Mouse (Mus musculus) liver (tissue): Measurements from ENCODE around the gene Krtap19-4.

Experiments used
- DNase-seq: peaks from one replicate; pipeline ENCODE4 v3.0.0-alpha.2; 2020; ENCODE audit warnings: mixed read lengths

Gene Krtap19-4

GRCm38 (mm10) chr16:88884989-88885388 lies at the start of gene Krtap19-4:
TSS of gene Krtap19-4 (minus strand) at chr16:88885089.
- no peak for DNase-seq

GRCm38 (mm10) chr16:88932165-88932564 lies 47.3 kb upstream of the Krtap19-4 start, which contains the start of gene Krtap19-9b:
TSS of gene Krtap19-9b (minus strand) at chr16:88932265.
- DNase-seq, result no peak

- DNase-seq, result no peak
Measured at GRCm38 (mm10) chr16:88896357-88896756, 11.5 kb upstream of the Krtap19-4 start, which contains the start of gene Krtap19-5. TSS of gene Krtap19-5 (minus strand) at chr16:88896457.

GRCm38 (mm10) chr16:88886870-88887269 lies 2.0 kb upstream of the Krtap19-4 start:
- no peak for DNase-seq

- no peak for DNase-seq
Measured at GRCm38 (mm10) chr16:88877938-88878337, 7.0 kb downstream of the Krtap19-4 start, which contains the start of gene Krtap19-3. TSS of gene Krtap19-3 (minus strand) at chr16:88878038.

- no peak for DNase-seq
Measured at GRCm38 (mm10) chr16:88874169-88874568, 10.7 kb downstream of the Krtap19-4 start, which contains the start of gene Krtap19-2. TSS of gene Krtap19-2 (minus strand) at chr16:88874269.

- DNase-seq, result no peak
Measured at GRCm38 (mm10) chr16:88869311-88869710, 15.6 kb downstream of the Krtap19-4 start, which contains the start of gene Krtap19-1. TSS of gene Krtap19-1 (minus strand) at chr16:88869411.

GRCm38 (mm10) chr16:88864887-88865407 lies 19.9 kb downstream of the Krtap19-4 start:
- DNase-seq, result no peak

GRCm38 (mm10) chr16:88851450-88851849 lies 33.4 kb downstream of the Krtap19-4 start:
- no peak for DNase-seq

- DNase-seq, result no peak
Measured at GRCm38 (mm10) chr16:88848558-88848957, 36.3 kb downstream of the Krtap19-4 start.

- no peak for DNase-seq
Measured at GRCm38 (mm10) chr16:88847363-88847762, 37.5 kb downstream of the Krtap19-4 start.
